Comparison of ENCODE assay signal across 8 mouse cellular contexts in genomic region chr17:44076051-44076680, GRCm38 (mm10). TPM values are rescaled to one million over a fixed set of nuclear protein-coding genes. Genes with fewer than 3 reads are reported as not detected.
DNase-seq lines count a peak whose midpoint lies in the region; ATAC-seq and TF ChIP-seq lines count a peak whose summit lies in the region.

No protein-coding gene starts in this region.

- no peak for TF ChIP-seq EP300 in heart, postnatal 0 days (IDR thresholded peaks at IDR 0.05; ENCODE audit: low read depth)

- 0 out of 2 replicates have a peak, but pooled peaks cover 3% of the 10 kb centered on the region for H3K36me3 ChIP-seq in heart, postnatal 0 days (replicated peaks; ENCODE audit: control insufficient read depth, insufficient read depth, low read length)
- peaks cover 5% of the 10 kb centered on the region for H3K36me3 ChIP-seq in megakaryocyte, embryonic 14.5 days (replicated peaks; ENCODE audit: low read length)
- H3K36me3 ChIP-seq in intestine, embryonic 15.5 days: no peaks in the 10 kb centered on the region

- TF ChIP-seq CTCF in left cerebral cortex, adult 2 months (IDR thresholded peaks at IDR 0.05): peak; percentile 76
- TF ChIP-seq CTCF in heart, postnatal 0 days (IDR thresholded peaks at IDR 0.05; ENCODE audit: low read depth): peak; percentile 67

- H3K4me1 ChIP-seq in heart, postnatal 0 days (ENCODE audit: control insufficient read depth, insufficient read depth): no peaks in the 10 kb centered on the region; the same call in 1 of the 2 replicates
- H3K4me1 ChIP-seq in megakaryocyte, embryonic 14.5 days: peaks cover 43% of the 10 kb centered on the region
- 0 out of 2 replicates have a peak, but pooled peaks cover 2% of the 10 kb centered on the region for H3K4me1 ChIP-seq in intestine, embryonic 15.5 days (replicated peaks)

- DNase-seq in left cerebral cortex, adult 2 months (ENCODE audit: extremely low spot score in 1 of 2, low spot score in 2 of 2): no peak
- no peak for DNase-seq in left cerebral cortex, adult 11 months (ENCODE audit: low spot score)
- peak; percentile 56 for DNase-seq in MEL-GATA-1-ER (ENCODE audit: extremely low read depth, low read depth)
- DNase-seq in cerebellum, adult 8-10 months: peak; percentile 38
- peak; percentile 58 for DNase-seq in heart, postnatal 0 days (ENCODE audit: low spot score)
- no peak for DNase-seq in right cerebral cortex, postnatal 36 days (ENCODE audit: low spot score in 2 of 2)

- ATAC-seq in heart, postnatal 0 days (ENCODE audit: insufficient read depth, low read depth): no peak
- ATAC-seq in intestine, embryonic 15.5 days: no peak

- H3K27ac ChIP-seq in left cerebral cortex, adult 2 months: no peak overlapping the region; the same call in 1 of the 2 replicates
- no peak overlapping the region for H3K27ac ChIP-seq in heart, postnatal 0 days (ENCODE audit: low read depth)
- no peak overlapping the region for H3K27ac ChIP-seq in intestine, embryonic 15.5 days

- intact Hi-C loops in left cerebral cortex, adult 2 months (cut with DNase I): loop anchor here (1.0 to 5.0 kb wide), 2 partner anchors 54 to 181 kb away; no protein-coding TSS in a partner anchor

- H3K9me3 ChIP-seq in heart, postnatal 0 days (replicated peaks; ENCODE audit: control insufficient read depth, low read length): no peaks in the 10 kb centered on the region
- peaks cover 4% of the 10 kb centered on the region for H3K9me3 ChIP-seq in megakaryocyte, embryonic 14.5 days
- H3K9me3 ChIP-seq in intestine, embryonic 15.5 days: no peaks in the 10 kb centered on the region

- H3K4me3 ChIP-seq in left cerebral cortex, adult 2 months: no peak overlapping the region
- no peak overlapping the region for H3K4me3 ChIP-seq in heart, postnatal 0 days (ENCODE audit: low read depth, low read length)
- peak overlapping the region; percentile 79 for H3K4me3 ChIP-seq in megakaryocyte, embryonic 14.5 days (replicated peaks)
- H3K4me3 ChIP-seq in intestine, embryonic 15.5 days (replicated peaks): no peak overlapping the region

- no peak overlapping the region; the same call in 1 of the 2 replicates for H3K4me2 ChIP-seq in heart, postnatal 0 days (ENCODE audit: low read depth, low read length)
- H3K4me2 ChIP-seq in intestine, embryonic 15.5 days (replicated peaks): no peak overlapping the region

- no peak overlapping the region for H3K9ac ChIP-seq in heart, postnatal 0 days (replicated peaks; ENCODE audit: low read depth, low read length)
- no peak overlapping the region for H3K9ac ChIP-seq in intestine, embryonic 15.5 days

- WGBS in heart, postnatal 0 days: 39% methylated on average over 6 of the region's 6 CpGs
- WGBS in intestine, embryonic 15.5 days: 56% methylated on average over 6 of the region's 6 CpGs

- no peaks in the 10 kb centered on the region for H3K27me3 ChIP-seq in heart, postnatal 0 days (ENCODE audit: control insufficient read depth, insufficient read depth, low read length)
- no peaks in the 10 kb centered on the region for H3K27me3 ChIP-seq in megakaryocyte, embryonic 14.5 days (replicated peaks)
- no peaks in the 10 kb centered on the region for H3K27me3 ChIP-seq in intestine, embryonic 15.5 days (replicated peaks)

RNA-seq across cellular contexts. Expression of gene Enpp5, which starts 2.4 kb away (rescaled TPM):
- 100 to 1,000 TPM; 175 to 187 TPM for total RNA-seq in left cerebral cortex, adult 2 months (2021)
- 7.3 and 13.4 TPM in 2 replicates for total RNA-seq in heart, postnatal 0 days (2014; rRNA removed; ENCODE audit: low replicate concordance)
- 11.3 and 11.9 TPM in 2 replicates for polyA plus RNA-seq in heart, postnatal 0 days (2015; fragmentation: Nextera tagmentation; extraction: Ambion mirVana)
- 0.69 TPM in 1 of 2 replicates, not detected in the other for polyA plus RNA-seq in megakaryocyte, embryonic 14.5 days (2012; ENCODE audit: insufficient read depth, low replicate concordance)
- 31.0 and 37.6 TPM in 2 replicates for polyA plus RNA-seq in intestine, embryonic 15.5 days (2015; fragmentation: Nextera tagmentation; extraction: Ambion mirVana)

RNA-seq across cellular contexts. Expression of gene Enpp4, which starts 29.4 kb away (rescaled TPM):
- 10 to 100 TPM; 12.5 to 14.1 TPM for total RNA-seq in left cerebral cortex, adult 2 months (2021)
- 9.0 and 9.3 TPM in 2 replicates for total RNA-seq in heart, postnatal 0 days (2014; rRNA removed; ENCODE audit: low replicate concordance)
- 9.0 and 9.3 TPM in 2 replicates for polyA plus RNA-seq in heart, postnatal 0 days (2015; fragmentation: Nextera tagmentation; extraction: Ambion mirVana)
- polyA plus RNA-seq in megakaryocyte, embryonic 14.5 days (2012; ENCODE audit: insufficient read depth, low replicate concordance): 0.22 and 0.73 TPM in 2 replicates
- 5.4 and 5.6 TPM in 2 replicates for polyA plus RNA-seq in intestine, embryonic 15.5 days (2015; fragmentation: Nextera tagmentation; extraction: Ambion mirVana)

Comparison
In these comparisons a context has a peak if more than half of its experiments do, and no peak if none do; other contexts are left out.
1. DNase-seq: peak in MEL-GATA-1-ER (single experiment), cerebellum, adult 8-10 months (single experiment) and heart, postnatal 0 days (single experiment); none in left cerebral cortex, adult 2 months (0 of 2), left cerebral cortex, adult 11 months (single experiment) and right cerebral cortex, postnatal 36 days (0 of 2).